Mouse (Mus musculus) lung, postnatal 0 days (tissue): ENCODE data around the gene D430041D05Rik.

Experiments used
- CTCF ChIP-seq: IDR thresholded peaks from 2 replicates; pipeline ENCODE4 v1.5.1; 2016; ENCODE audit warnings: antibody characterized with exemption, mild to moderate bottlenecking
- EP300 ChIP-seq: IDR thresholded peaks from 2 replicates; pipeline ENCODE4 v1.6.1; 2016; ENCODE audit warnings: antibody characterized with exemption, mild to moderate bottlenecking, control low read depth

GRCm38 (mm10) chr2:104411806-104412205 is 993 bp upstream of the D430041D05Rik start:
- TF ChIP-seq CTCF = no peak
- no peak for TF ChIP-seq EP300
